Mouse (Mus musculus) kidney, postnatal 0 days (tissue): Measurements from ENCODE around the gene Cnot6l. TPM values are rescaled to one million over a fixed set of nuclear protein-coding genes. Genes with fewer than 3 reads are reported as not detected.

Experiments used
- ATAC-seq: fragments of 200-750 bp; cut with Nextera tagmentation; replicated peaks from 2 replicates; pipeline ENCODE4 v1.8.0; 2017; ENCODE audit warnings: low read depth, moderate number of reproducible peaks, moderate TSS enrichment, moderate library complexity; ENCODE audit not compliant: low FRiP score
- DNase-seq: peaks from one replicate; pipeline ENCODE4 v3.0.0-alpha.2; 2016; ENCODE audit warnings: low spot score
- H3K27ac ChIP-seq: fragments of 300-500 bp; sonication (generic); 2 replicates; pipeline ENCODE4 v1.5.1; 2014; ENCODE audit warnings: mild to moderate bottlenecking
- H3K27me3 ChIP-seq: fragments of 300-500 bp; sonication (generic); 2 replicates; pipeline ENCODE4 v1.6.1; 2014; ENCODE audit warnings: low read length, mixed read lengths; ENCODE audit not compliant: insufficient read depth
- H3K36me3 ChIP-seq: fragments of 300-500 bp; sonication (generic); 2 replicates; pipeline ENCODE4 v1.6.1; 2014; ENCODE audit warnings: low read length, mixed read lengths; ENCODE audit not compliant: insufficient read depth
- H3K4me1 ChIP-seq: fragments of 300-500 bp; sonication (generic); replicated peaks from 2 replicates; pipeline ENCODE4 v1.6.1; 2014; ENCODE audit warnings: antibody characterized with exemption, low read length, mixed read lengths; ENCODE audit not compliant: insufficient read depth
- H3K4me2 ChIP-seq: fragments of 300-500 bp; sonication (generic); 2 replicates; pipeline ENCODE4 v1.6.1; 2014; ENCODE audit warnings: mild to moderate bottlenecking, low read length, moderate library complexity, mixed read lengths
- H3K4me3 ChIP-seq: fragments of 300-500 bp; sonication (generic); replicated peaks from 2 replicates; pipeline ENCODE4 v1.5.1; 2014; ENCODE audit warnings: low read depth, low read length
- H3K9ac ChIP-seq: fragments of 300-500 bp; sonication (generic); 2 replicates; pipeline ENCODE4 v1.6.1; 2014; ENCODE audit warnings: low read depth, low read length
- H3K9me3 ChIP-seq: fragments of 300-500 bp; sonication (generic); replicated peaks from 2 replicates; pipeline ENCODE4 v1.6.1; 2016; ENCODE audit warnings: low read length, inconsistent platforms, mixed read lengths
- CTCF ChIP-seq: IDR thresholded peaks from 2 replicates; pipeline ENCODE4 v1.5.1; 2016; ENCODE audit warnings: antibody characterized with exemption, low read depth, mild to moderate bottlenecking, moderate library complexity
- WGBS: fragments of 180-500 bp; shearing (Covaris S2); extraction: QIAGEN DNeasy Blood & Tissue Kit; methylation state at CpG from one replicate; pipeline ENCODE4 v1.1.7; 2014; 5-methylcytosine and 5-hydroxymethylcytosine counted together
- polyA plus RNA-seq: library from polyadenylated mRNA; unstranded; fragments of >200 nt; fragmentation: Nextera tagmentation; extraction: Ambion mirVana; gene quantifications from 2 replicates; pipeline ENCODE4 v1.2.1, GENCODE M21; 2015

Gene Cnot6l
- polyA plus RNA-seq, 1 experiment from 2014 or later: 42.4 TPM

DNA sequence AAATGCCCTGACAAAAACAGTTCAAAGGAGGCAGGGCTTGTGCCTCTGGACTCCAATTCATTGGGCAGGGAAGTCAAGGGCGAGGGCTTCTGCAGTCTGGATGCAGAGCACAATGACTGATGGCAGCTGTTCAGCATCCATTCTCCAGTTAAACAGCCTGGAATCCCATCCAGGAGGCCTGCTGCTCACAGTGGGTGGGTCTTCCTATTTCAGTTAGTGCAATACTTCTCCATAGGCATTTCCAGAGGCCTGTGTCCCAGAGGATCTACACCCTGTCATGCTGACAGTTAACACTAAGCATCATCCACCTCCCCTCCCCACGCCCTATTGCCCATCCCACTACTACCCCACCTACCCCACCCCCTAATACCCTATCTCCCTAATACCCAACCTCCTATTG is 19.2 kb upstream of the Cnot6l start:
- TF ChIP-seq CTCF: no peak
- Histone ChIP-seq H3K4me1 (no peaks in the 10 kb centered on the region), H3K36me3 (no peaks in the 10 kb centered on the region), H3K4me2 (no peak overlapping the region), H3K27me3 (no peaks in the 10 kb centered on the region), H3K4me3 (no peak overlapping the region), H3K9me3 (no peaks in the 10 kb centered on the region), H3K9ac (no peak overlapping the region), H3K27ac (no peak overlapping the region)
- DNase-seq: no peak
- 82% methylated on average over 2 of the region's 2 CpGs for WGBS
- no peak for ATAC-seq

DNA sequence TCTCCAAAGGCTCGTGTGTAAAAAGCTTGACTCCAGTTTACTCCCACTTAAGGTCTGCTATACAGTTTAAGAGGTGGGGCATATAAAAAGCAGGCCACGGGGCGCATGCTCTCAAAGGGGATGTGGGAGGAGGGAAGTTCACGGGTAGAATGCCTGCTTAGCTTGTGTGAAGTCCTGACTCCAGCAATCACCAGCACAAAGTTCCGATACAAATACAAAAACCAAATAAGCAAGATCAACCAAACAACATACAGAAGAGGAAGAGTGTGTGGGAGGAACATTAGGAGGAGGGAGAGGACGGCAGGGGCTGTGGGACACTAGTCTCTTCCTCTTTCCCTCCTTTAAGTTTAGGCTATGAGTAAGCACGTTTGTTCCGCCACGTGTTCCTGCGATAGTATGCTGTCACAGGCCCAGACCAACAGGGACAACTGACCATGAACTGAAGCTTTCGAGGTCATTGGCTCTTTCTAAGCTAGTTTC is 12.9 kb upstream of the Cnot6l start:
- Histone ChIP-seq H3K36me3 (no peaks in the 10 kb centered on the region), H3K4me1 (no peaks in the 10 kb centered on the region), H3K9me3 (no peaks in the 10 kb centered on the region), H3K27me3 (no peaks in the 10 kb centered on the region), H3K9ac (no peak overlapping the region), H3K4me3 (no peak overlapping the region; the same call in 1 of the 2 replicates), H3K27ac (no peak overlapping the region), H3K4me2 (peak overlapping the region; percentile 43)
- WGBS: 42% methylated on average over 11 of the region's 11 CpGs
- no peak for TF ChIP-seq CTCF
- peak; percentile 43 for DNase-seq
- ATAC-seq: no peak

DNA sequence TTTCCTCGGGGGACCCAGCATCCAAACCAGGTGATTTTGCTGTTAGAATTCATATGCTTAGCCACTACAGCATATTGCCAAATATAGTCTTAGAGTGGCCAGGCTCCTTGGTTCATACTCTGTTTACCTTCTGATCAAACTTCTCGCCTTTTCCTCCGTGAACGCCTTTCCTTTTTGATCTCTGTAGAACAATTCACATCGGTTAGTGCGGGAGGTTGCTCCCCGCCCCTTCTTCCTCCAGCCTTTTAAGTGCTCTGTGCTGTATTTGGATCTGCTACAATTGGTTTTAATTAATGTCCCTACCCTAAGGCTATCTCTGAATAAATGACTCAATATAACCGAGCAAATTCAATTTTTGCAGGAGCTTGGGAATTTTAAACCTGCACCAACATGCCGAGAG is 12.2 kb upstream of the Cnot6l start:
- Histone ChIP-seq H3K4me2 (peak overlapping the region; percentile 43), H3K4me1 (no peaks in the 10 kb centered on the region), H3K27ac (no peak overlapping the region), H3K9me3 (no peaks in the 10 kb centered on the region), H3K9ac (no peak overlapping the region), H3K27me3 (no peaks in the 10 kb centered on the region), H3K4me3 (no peak overlapping the region; the same call in 1 of the 2 replicates), H3K36me3 (no peaks in the 10 kb centered on the region)
- DNase-seq: no peak
- TF ChIP-seq CTCF: no peak
- ATAC-seq: no peak
- WGBS: 29% methylated on average over 9 of the region's 9 CpGs

DNA sequence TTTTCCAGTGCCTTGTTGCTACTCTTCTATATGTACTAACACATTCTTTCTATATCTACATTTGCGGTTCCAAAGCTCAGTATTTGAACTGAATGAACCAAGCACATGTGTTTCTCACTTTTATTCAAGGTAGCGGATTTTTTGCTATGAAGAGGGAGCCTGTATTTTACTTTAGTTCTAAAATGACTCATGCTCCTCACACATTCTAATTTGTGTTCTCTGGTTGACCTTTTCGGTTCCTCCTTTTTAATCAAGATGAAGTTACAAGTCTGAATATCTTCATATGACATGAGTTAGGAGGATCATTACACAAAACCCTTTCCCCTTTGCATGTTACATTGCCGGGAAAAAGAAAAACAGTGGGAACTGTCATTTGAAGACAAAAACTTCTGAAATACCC is 7.8 kb upstream of the Cnot6l start:
- Histone ChIP-seq H3K4me3 (no peak overlapping the region), H3K9me3 (no peaks in the 10 kb centered on the region), H3K4me1 (no peaks in the 10 kb centered on the region), H3K27me3 (no peaks in the 10 kb centered on the region), H3K36me3 (no peaks in the 10 kb centered on the region), H3K4me2 (no peak overlapping the region), H3K27ac (no peak overlapping the region), H3K9ac (no peak overlapping the region)
- no peak for TF ChIP-seq CTCF
- DNase-seq (no peak), ATAC-seq (no peak)
- 85% methylated on average over 4 of the region's 4 CpGs for WGBS

DNA sequence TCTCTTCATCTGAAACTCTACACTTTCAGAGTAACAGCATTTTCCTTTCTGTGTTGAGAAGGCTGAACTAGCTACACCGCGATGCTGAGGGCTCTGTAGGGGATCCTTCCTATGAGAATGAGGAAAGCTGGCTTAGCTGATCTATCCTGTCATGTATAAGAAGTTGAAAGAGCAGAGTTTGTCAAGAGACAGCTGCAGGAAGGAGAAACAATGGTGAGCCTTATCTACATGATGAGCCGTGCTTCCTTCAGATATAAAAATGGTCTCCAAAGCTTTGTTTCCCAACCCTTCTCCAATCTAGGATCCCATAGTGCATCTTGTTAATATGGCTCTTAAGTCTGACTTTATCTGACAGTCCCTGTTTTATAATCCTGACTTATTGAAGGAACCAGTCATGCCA is 6.5 kb upstream of the Cnot6l start:
- TF ChIP-seq CTCF: no peak
- H3K4me1 ChIP-seq: no peaks in the 10 kb centered on the region
- no peak overlapping the region for H3K4me2 ChIP-seq
- 74% methylated on average over 3 of the region's 3 CpGs for WGBS
- ATAC-seq (no peak), DNase-seq (no peak)
- no peak overlapping the region for H3K4me3 ChIP-seq
- H3K27me3 ChIP-seq: no peaks in the 10 kb centered on the region
- H3K9ac ChIP-seq: no peak overlapping the region
- H3K9me3 ChIP-seq: no peaks in the 10 kb centered on the region
- no peaks in the 10 kb centered on the region for H3K36me3 ChIP-seq
- H3K27ac ChIP-seq: no peak overlapping the region

DNA sequence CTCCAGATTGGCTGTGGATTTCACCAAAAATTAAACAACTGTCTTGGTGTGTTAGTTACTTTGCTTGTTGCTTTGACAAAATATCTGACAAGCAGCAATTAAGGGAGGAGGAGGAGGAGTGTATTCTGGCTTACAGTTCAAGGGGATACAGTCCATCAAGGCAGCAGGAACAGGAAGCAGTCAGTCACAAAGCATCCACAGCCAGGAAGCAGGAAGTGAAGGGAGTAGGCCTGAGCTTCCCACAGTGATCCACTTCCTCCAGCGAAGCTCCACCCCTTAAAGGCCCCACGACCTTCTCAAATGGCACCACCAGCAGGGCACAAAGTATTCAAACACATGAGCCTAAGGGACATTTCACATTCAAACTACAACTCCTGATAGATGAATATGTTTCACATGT is 2.8 kb upstream of the Cnot6l start:
- no peak for TF ChIP-seq CTCF
- H3K9ac ChIP-seq: no peak overlapping the region
- no peak overlapping the region for H3K27ac ChIP-seq
- no peak overlapping the region for H3K4me2 ChIP-seq
- H3K27me3 ChIP-seq: no peaks in the 10 kb centered on the region
- H3K4me3 ChIP-seq: no peak overlapping the region
- H3K9me3 ChIP-seq: no peaks in the 10 kb centered on the region
- H3K4me1 ChIP-seq: peaks cover 6% of the 10 kb centered on the region
- no peak for DNase-seq
- no peak for ATAC-seq
- H3K36me3 ChIP-seq: no peaks in the 10 kb centered on the region
- 84% methylated on average over 2 of the region's 2 CpGs for WGBS

DNA sequence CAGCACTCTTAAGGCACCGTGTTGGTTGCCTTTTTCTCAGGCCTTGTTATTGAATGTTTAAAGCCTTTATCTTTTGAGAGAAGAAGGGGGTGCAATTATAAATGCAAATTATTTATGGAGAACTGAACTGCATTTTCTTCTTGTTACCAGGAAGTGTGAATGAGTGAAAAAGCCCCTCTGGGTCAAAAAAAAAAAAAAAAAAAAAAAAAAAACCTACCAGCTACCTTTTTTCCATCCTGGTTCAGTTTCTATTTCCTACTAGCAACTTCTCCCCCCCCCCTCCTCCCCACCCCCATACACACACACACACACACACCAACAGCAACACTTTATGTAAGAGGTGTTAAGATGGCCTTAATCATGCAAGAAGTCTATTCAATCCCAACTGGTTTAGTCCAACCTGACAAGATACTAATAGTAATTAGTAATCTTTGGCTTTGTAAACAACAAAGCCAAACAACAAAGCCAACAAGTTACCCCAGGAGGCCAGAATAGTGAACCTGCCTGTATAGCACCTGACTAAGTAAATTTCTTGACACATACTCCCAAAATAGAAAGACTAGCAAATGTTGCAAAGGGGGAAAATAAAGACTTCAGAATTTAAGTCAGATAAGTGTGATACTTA is 463 bp downstream of the Cnot6l start:
- Histone ChIP-seq H3K4me1 (peaks cover 9% of the 10 kb centered on the region), H3K27ac (peak overlapping the region; percentile 99), H3K4me3 (peak overlapping the region; percentile 100), H3K27me3 (no peaks in the 10 kb centered on the region), H3K9ac (peak overlapping the region; percentile 99), H3K4me2 (peak overlapping the region; percentile 79), H3K36me3 (no peaks in the 10 kb centered on the region), H3K9me3 (no peaks in the 10 kb centered on the region)
- peak; percentile 11 for DNase-seq
- no peak for TF ChIP-seq CTCF
- 0% methylated on average over 1 of the region's 1 CpGs for WGBS
- no peak for ATAC-seq
